Mouse (Mus musculus): ENCODE results near the gene Iqub. TPM values are rescaled to one million over a fixed set of nuclear protein-coding genes. Genes with fewer than 3 reads are reported as not detected.
A peak's percentile ranks its signal among the peaks of the same experiment; 100 is the strongest.

The Iqub gene
- polyA plus RNA-seq, 1 experiment from 2014 or later: 0.03 TPM

DNA sequence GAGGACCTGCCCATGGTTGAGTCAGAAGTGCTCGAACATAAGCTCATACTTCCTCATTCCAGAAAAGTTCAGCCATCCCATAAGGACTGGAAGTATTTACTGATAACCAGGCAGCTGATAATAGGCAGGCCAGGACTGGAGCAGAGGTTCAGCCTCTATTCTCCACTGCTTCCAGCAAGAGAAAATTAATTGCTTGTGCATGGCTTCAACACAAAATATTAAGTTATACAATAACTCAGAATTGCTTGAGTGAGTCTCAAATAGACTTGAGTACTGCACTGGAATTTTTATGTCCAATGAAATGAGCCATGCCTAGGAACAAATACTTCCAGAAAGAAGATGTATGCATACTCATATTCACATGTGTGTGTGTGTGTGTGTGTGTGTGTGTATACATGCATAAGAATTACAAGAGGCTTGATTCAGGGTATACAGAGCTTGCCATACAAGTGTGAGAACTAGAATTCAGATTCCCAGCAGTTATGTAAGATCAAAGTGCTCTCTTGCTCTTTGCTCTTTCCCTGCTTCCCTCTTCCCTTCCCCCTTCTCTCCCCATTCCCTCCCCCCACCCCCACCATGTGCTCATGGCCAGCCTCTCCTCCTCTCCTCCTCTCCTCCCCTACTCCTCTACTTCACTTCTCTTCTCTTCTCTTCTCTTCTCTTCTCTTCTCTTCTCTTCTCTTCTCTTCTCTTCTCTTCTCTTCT is 32.0 kb upstream of the Iqub start:
- ATAC-seq (replicated peaks; ENCODE audit: low FRiP score, low read depth) (peak; percentile 94), DNase-seq (ENCODE audit: low spot score) (peak; percentile 51)
- H3K4me3 ChIP-seq (replicated peaks; ENCODE audit: low read depth, low read length): no peak overlapping the region
- H3K27ac ChIP-seq: peak overlapping the region; percentile 74
- no peaks in the 10 kb centered on the region for H3K4me1 ChIP-seq (replicated peaks; ENCODE audit: insufficient read depth, low read length)
- 42% methylated on average over 1 of the region's 1 CpGs for WGBS
- no peak overlapping the region for H3K9ac ChIP-seq (ENCODE audit: low read depth, low read length)
- no peaks in the 10 kb centered on the region for H3K9me3 ChIP-seq (replicated peaks; ENCODE audit: low read length)
- H3K27me3 ChIP-seq (ENCODE audit: insufficient read depth, low read length): no peaks in the 10 kb centered on the region
- H3K4me2 ChIP-seq (ENCODE audit: low read length): no peak overlapping the region
- H3K36me3 ChIP-seq (ENCODE audit: insufficient read depth, low read length): no peaks in the 10 kb centered on the region
- TF ChIP-seq CTCF (IDR thresholded peaks at IDR 0.05; ENCODE audit: low read depth): no peak

DNA sequence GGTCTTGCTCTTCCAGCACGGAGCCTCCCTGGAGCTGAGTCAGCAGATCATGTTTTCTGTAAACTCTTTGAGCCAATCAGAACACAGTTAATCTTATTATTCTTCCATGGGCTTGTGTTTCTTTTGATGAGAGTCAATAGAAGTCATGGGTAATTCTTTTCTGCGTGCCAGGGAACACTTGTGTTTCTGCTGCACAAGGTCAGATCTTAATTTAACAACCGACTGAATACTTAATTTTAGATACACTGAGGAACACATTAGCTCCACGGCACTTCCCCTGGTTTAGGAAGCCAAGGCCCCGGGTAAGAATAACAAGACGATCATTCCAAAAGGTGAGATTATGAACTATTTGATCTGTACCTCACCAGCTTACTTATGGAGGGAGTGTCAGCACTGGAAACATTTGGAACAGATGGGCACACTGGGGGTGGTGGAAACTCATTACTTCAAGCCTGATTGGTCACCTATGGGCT is 28.3 kb upstream of the Iqub start:
- Histone ChIP-seq H3K4me1 (replicated peaks; ENCODE audit: insufficient read depth, low read length) (no peaks in the 10 kb centered on the region), H3K27me3 (ENCODE audit: insufficient read depth, low read length) (no peaks in the 10 kb centered on the region), H3K27ac (0 out of 2 replicates have a peak overlapping the region, but pooled peaks have one; percentile 13), H3K36me3 (ENCODE audit: insufficient read depth, low read length) (no peaks in the 10 kb centered on the region), H3K9me3 (replicated peaks; ENCODE audit: low read length) (no peaks in the 10 kb centered on the region), H3K4me3 (replicated peaks; ENCODE audit: low read depth, low read length) (no peak overlapping the region), H3K9ac (ENCODE audit: low read depth, low read length) (no peak overlapping the region), H3K4me2 (ENCODE audit: low read length) (no peak overlapping the region)
- DNase-seq (ENCODE audit: low spot score) (no peak), ATAC-seq (replicated peaks; ENCODE audit: low FRiP score, low read depth) (no peak)
- WGBS: 58% methylated on average over 6 of the region's 6 CpGs
- TF ChIP-seq CTCF (IDR thresholded peaks at IDR 0.05; ENCODE audit: low read depth): no peak

DNA sequence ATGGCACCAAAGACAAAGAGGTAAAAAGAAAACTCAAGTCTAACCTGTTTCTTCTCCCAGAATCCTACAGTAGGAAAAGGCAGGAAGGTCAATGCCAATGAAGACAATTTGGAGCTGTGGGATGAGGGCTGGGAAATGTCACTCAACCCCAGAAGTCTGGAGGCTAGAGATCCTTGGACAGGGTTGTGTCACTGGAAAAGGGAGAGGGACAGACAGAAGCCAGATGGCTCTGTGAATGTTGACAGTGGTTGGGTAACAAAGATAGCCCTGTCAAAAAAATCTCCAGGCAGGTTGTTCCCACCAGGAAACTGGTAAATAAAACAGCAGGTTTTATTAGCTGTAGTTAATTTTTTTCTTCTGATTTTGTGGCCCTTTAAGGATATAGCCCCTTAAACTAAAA is 27.5 kb upstream of the Iqub start:
- Histone ChIP-seq H3K9ac (ENCODE audit: low read depth, low read length) (no peak overlapping the region), H3K27me3 (ENCODE audit: insufficient read depth, low read length) (no peaks in the 10 kb centered on the region)
- no peak for ATAC-seq (replicated peaks; ENCODE audit: low FRiP score, low read depth)

DNA sequence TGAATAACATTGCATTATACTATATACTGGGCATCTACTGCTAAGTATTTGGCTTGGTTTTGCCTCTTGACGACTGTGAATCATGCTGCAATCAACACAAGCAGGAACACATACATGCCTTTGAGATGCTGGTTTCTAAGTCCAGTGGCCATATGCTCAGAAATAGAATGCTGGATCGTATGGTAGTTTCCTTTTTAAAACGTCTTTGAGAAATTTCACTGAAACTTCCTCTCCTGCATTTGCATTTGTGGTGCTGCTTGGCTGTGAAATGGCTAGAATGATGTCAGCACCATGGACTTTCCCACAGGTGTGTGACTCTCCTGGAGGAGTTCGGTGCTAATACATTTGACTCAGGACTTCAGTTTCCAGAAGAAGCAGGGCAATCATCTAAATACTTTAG is 25.2 kb upstream of the Iqub start:
- Histone ChIP-seq H3K27me3 (ENCODE audit: insufficient read depth, low read length) (no peaks in the 10 kb centered on the region), H3K4me1 (replicated peaks; ENCODE audit: insufficient read depth, low read length) (no peaks in the 10 kb centered on the region), H3K4me2 (ENCODE audit: low read length) (no peak overlapping the region), H3K36me3 (ENCODE audit: insufficient read depth, low read length) (no peaks in the 10 kb centered on the region), H3K9ac (ENCODE audit: low read depth, low read length) (no peak overlapping the region), H3K9me3 (replicated peaks; ENCODE audit: low read length) (no peaks in the 10 kb centered on the region), H3K4me3 (replicated peaks; ENCODE audit: low read depth, low read length) (no peak overlapping the region), H3K27ac (no peak overlapping the region)
- no peak for DNase-seq (ENCODE audit: low spot score)
- TF ChIP-seq CTCF (IDR thresholded peaks at IDR 0.05; ENCODE audit: low read depth): no peak
- ATAC-seq (replicated peaks; ENCODE audit: low FRiP score, low read depth): no peak
- WGBS: 68% methylated on average over 4 of the region's 4 CpGs

More for the DNA sequence above, 27.5 kb upstream of the Iqub start:
- H3K4me2 ChIP-seq (ENCODE audit: low read length): no peak overlapping the region
- H3K4me3 ChIP-seq (replicated peaks; ENCODE audit: low read depth, low read length): no peak overlapping the region
- H3K9me3 ChIP-seq (replicated peaks; ENCODE audit: low read length): no peaks in the 10 kb centered on the region
- no peak overlapping the region for H3K27ac ChIP-seq
- H3K4me1 ChIP-seq (replicated peaks; ENCODE audit: insufficient read depth, low read length): no peaks in the 10 kb centered on the region
- TF ChIP-seq CTCF (IDR thresholded peaks at IDR 0.05; ENCODE audit: low read depth): no peak
- DNase-seq (ENCODE audit: low spot score): no peak
- no peaks in the 10 kb centered on the region for H3K36me3 ChIP-seq (ENCODE audit: insufficient read depth, low read length)

DNA sequence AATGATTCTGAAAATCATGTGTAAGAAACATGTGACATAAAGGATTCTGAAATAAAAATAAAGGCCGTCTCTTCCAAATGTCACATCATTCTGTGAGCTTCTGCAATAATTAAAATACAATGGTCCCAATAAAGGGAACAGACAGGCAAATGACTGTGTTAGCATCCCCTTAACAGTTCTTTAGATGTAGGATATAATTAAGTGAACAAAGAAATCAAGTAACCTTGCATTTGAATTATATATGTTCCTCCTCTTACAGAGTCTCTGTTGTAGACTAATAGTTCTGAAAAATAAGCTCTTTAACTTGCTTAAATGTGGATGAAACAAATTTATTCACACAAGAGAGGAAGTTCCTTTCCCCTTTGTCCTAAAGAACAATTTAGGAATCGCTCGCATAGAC is 23.6 kb upstream of the Iqub start:
- Histone ChIP-seq H3K36me3 (ENCODE audit: insufficient read depth, low read length) (no peaks in the 10 kb centered on the region), H3K4me3 (replicated peaks; ENCODE audit: low read depth, low read length) (no peak overlapping the region), H3K27me3 (ENCODE audit: insufficient read depth, low read length) (no peaks in the 10 kb centered on the region), H3K4me2 (ENCODE audit: low read length) (no peak overlapping the region), H3K9ac (ENCODE audit: low read depth, low read length) (no peak overlapping the region), H3K4me1 (replicated peaks; ENCODE audit: insufficient read depth, low read length) (no peaks in the 10 kb centered on the region), H3K9me3 (replicated peaks; ENCODE audit: low read length) (no peaks in the 10 kb centered on the region), H3K27ac (no peak overlapping the region)
- TF ChIP-seq CTCF (IDR thresholded peaks at IDR 0.05; ENCODE audit: low read depth): no peak
- WGBS: 87% methylated on average over 3 of the region's 3 CpGs
- no peak for DNase-seq (ENCODE audit: low spot score)
- no peak for ATAC-seq (replicated peaks; ENCODE audit: low FRiP score, low read depth)

DNA sequence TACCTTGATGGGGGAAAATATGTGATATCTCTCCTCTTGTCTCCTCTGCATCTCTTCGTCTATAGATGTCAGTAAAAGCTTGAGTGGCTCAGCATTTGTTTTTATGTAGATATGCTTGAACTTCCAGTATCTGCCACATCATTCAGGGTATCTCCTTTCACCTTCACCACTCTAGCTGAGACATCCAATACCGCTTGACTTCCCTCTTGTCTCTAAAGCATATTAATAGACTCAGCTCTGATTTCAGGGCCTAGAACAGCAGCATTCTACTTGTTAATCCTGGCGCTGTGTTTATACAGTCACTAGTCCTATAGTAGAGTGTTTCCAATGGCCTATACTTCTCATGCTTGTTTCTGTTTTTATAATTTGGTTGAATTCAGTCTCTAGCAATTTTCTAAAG is 17.9 kb upstream of the Iqub start:
- Histone ChIP-seq H3K4me2 (ENCODE audit: low read length) (no peak overlapping the region), H3K9me3 (replicated peaks; ENCODE audit: low read length) (no peaks in the 10 kb centered on the region), H3K36me3 (ENCODE audit: insufficient read depth, low read length) (no peaks in the 10 kb centered on the region), H3K9ac (ENCODE audit: low read depth, low read length) (no peak overlapping the region), H3K27me3 (ENCODE audit: insufficient read depth, low read length) (no peaks in the 10 kb centered on the region), H3K4me3 (replicated peaks; ENCODE audit: low read depth, low read length) (no peak overlapping the region), H3K27ac (no peak overlapping the region), H3K4me1 (replicated peaks; ENCODE audit: insufficient read depth, low read length) (peaks cover 9% of the 10 kb centered on the region; the same call in 1 of the 2 replicates)
- no peak for ATAC-seq (replicated peaks; ENCODE audit: low FRiP score, low read depth)
- WGBS: 58% methylated on average over 3 of the region's 3 CpGs
- TF ChIP-seq CTCF (IDR thresholded peaks at IDR 0.05; ENCODE audit: low read depth): no peak
- peak; percentile 55 for DNase-seq (ENCODE audit: low spot score)

Data from kidney, postnatal 0 days (tissue).